Mouse (Mus musculus): ENCODE measurements around the gene Spg7.
"Not testable (repeated sequence)": the region's sequence is repeated elsewhere in the genome, so short reads cannot be mapped to it uniquely, and the experiment has no call there.

The Spg7 gene

GRCm38 (mm10) chr8:123062721-123063120, at the start of gene Spg7:
TSS of gene Spg7 (plus strand) at chr8:123062942.
- DNase-seq (ENCODE audit: low read depth in 2 of 2, low spot score in 2 of 2): no peak

GRCm38 (mm10) chr8:123014429-123014828, 48.3 kb upstream of the Spg7 start:
- DNase-seq (ENCODE audit: low read depth in 2 of 2, low spot score in 2 of 2): no peak

GRCm38 (mm10) chr8:123015074-123015473, 47.7 kb upstream of the Spg7 start:
- no peak for DNase-seq (ENCODE audit: low read depth in 2 of 2, low spot score in 2 of 2)

- no peak for DNase-seq (ENCODE audit: low read depth in 2 of 2, low spot score in 2 of 2)
Measured at GRCm38 (mm10) chr8:123017143-123017542, 45.6 kb upstream of the Spg7 start.

- DNase-seq (ENCODE audit: low read depth in 2 of 2, low spot score in 2 of 2): no peak
Measured at GRCm38 (mm10) chr8:123018484-123019164, 44.1 kb upstream of the Spg7 start.

GRCm38 (mm10) chr8:123020084-123020483, 42.7 kb upstream of the Spg7 start:
- DNase-seq (ENCODE audit: low read depth in 2 of 2, low spot score in 2 of 2): no peak

GRCm38 (mm10) chr8:123020859-123021258, 41.9 kb upstream of the Spg7 start:
- no peak for DNase-seq (ENCODE audit: low read depth in 2 of 2, low spot score in 2 of 2)

GRCm38 (mm10) chr8:123021259-123021658, 41.5 kb upstream of the Spg7 start:
- no peak for DNase-seq (ENCODE audit: low read depth in 2 of 2, low spot score in 2 of 2)

GRCm38 (mm10) chr8:123022727-123023126, 40.0 kb upstream of the Spg7 start:
- DNase-seq (ENCODE audit: low read depth in 2 of 2, low spot score in 2 of 2): no peak

- no peak for DNase-seq (ENCODE audit: low read depth in 2 of 2, low spot score in 2 of 2)
Measured at GRCm38 (mm10) chr8:123024226-123024625, 38.5 kb upstream of the Spg7 start.

GRCm38 (mm10) chr8:123025951-123026351, 36.8 kb upstream of the Spg7 start:
- peak; percentile 56 to 64 for DNase-seq (ENCODE audit: low read depth in 2 of 2, low spot score in 2 of 2)

- DNase-seq (ENCODE audit: low read depth in 2 of 2, low spot score in 2 of 2): no peak
Measured at GRCm38 (mm10) chr8:123027786-123028185, 35.0 kb upstream of the Spg7 start.

- DNase-seq (ENCODE audit: low read depth in 2 of 2, low spot score in 2 of 2): not testable (repeated sequence)
Measured at GRCm38 (mm10) chr8:123030091-123030490, 32.7 kb upstream of the Spg7 start.

GRCm38 (mm10) chr8:123031321-123031978, 31.3 kb upstream of the Spg7 start:
- no peak for DNase-seq (ENCODE audit: low read depth in 2 of 2, low spot score in 2 of 2)

GRCm38 (mm10) chr8:123032730-123033129, 30.0 kb upstream of the Spg7 start:
- peak in 1 of 2 experiments; percentile 67 for DNase-seq (ENCODE audit: low read depth in 2 of 2, low spot score in 2 of 2)

- no peak for DNase-seq (ENCODE audit: low read depth in 2 of 2, low spot score in 2 of 2)
Measured at GRCm38 (mm10) chr8:123033431-123033830, 29.3 kb upstream of the Spg7 start.

- peak; percentile 69 to 81 for DNase-seq (ENCODE audit: low read depth in 2 of 2, low spot score in 2 of 2)
Measured at GRCm38 (mm10) chr8:123034171-123034570, 28.6 kb upstream of the Spg7 start.

GRCm38 (mm10) chr8:123036956-123037355, 25.8 kb upstream of the Spg7 start:
- DNase-seq (ENCODE audit: low read depth in 2 of 2, low spot score in 2 of 2): peak; percentile 40 to 62

- no peak for DNase-seq (ENCODE audit: low read depth in 2 of 2, low spot score in 2 of 2)
Measured at GRCm38 (mm10) chr8:123037487-123037886, 25.3 kb upstream of the Spg7 start.

GRCm38 (mm10) chr8:123038351-123038750, 24.4 kb upstream of the Spg7 start:
- no peak for DNase-seq (ENCODE audit: low read depth in 2 of 2, low spot score in 2 of 2)

- DNase-seq (ENCODE audit: low read depth in 2 of 2, low spot score in 2 of 2): no peak
Measured at GRCm38 (mm10) chr8:123039376-123040109, 23.2 kb upstream of the Spg7 start.

- no peak for DNase-seq (ENCODE audit: low read depth in 2 of 2, low spot score in 2 of 2)
Measured at GRCm38 (mm10) chr8:123040110-123040650, 22.6 kb upstream of the Spg7 start.

Measured in CD8-positive naive resting alpha-beta T cell, adult 2 months (primary cell).